Mouse (Mus musculus): ENCODE measurements at regions not wholly inside any gene's neighbourhood (a gene's known extent, or its start where the extent isn't known, plus 50 kb on each side); places are given as distances from the start of the nearest gene placed in this dataset.

DNA sequence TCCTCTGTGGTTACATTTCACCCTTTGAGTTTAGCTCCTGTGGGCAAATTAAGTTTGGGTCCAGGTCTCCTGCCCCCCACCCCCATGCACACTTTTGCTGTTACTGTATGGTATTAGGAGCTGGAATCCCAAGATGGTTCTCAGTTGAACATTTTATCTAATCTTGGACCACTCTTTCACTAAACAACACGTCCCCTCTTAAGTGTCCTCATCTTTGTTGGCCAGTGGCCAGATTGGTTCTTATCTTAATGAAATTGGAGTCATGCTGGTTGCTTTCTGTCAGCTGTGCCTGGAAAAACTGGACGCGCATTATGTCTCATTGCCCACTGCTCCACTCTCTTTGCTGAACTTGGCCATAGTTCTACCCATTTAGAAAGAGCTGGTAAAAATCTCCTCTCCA lies 391.1 kb upstream of the Pbx1 start:
- no peaks in the 10 kb centered on the region for H3K36me3 ChIP-seq (ENCODE audit: control insufficient read depth, insufficient read depth, low read length)
- H3K4me1 ChIP-seq (replicated peaks; ENCODE audit: control insufficient read depth, insufficient read depth, low read length) = no peaks in the 10 kb centered on the region
- H3K9me3 ChIP-seq (ENCODE audit: control insufficient read depth, low read length) = no peaks in the 10 kb centered on the region
- ATAC-seq (replicated peaks; ENCODE audit: low FRiP score) = no peak
- H3K27me3 ChIP-seq (replicated peaks; ENCODE audit: control insufficient read depth, insufficient read depth, low read length) = no peaks in the 10 kb centered on the region
- no peak overlapping the region for H3K9ac ChIP-seq (ENCODE audit: low read depth, low read length)
- 69% methylated on average over 3 of the region's 3 CpGs for WGBS
- no peak overlapping the region for H3K4me3 ChIP-seq (ENCODE audit: low read depth, low read length)
- no peak overlapping the region for H3K27ac ChIP-seq (ENCODE audit: low read depth, low read length)
- DNase-seq (ENCODE audit: low spot score) = no peak
- H3K4me2 ChIP-seq = no peak overlapping the region

GRCm38 (mm10) chr1:168818381-168818780 lies 386.3 kb upstream of the Pbx1 start:
- no peak overlapping the region for H3K4me3 ChIP-seq (ENCODE audit: low read depth, low read length)
- no peaks in the 10 kb centered on the region for H3K27me3 ChIP-seq (replicated peaks; ENCODE audit: control insufficient read depth, insufficient read depth, low read length)
- no peaks in the 10 kb centered on the region for H3K4me1 ChIP-seq (replicated peaks; ENCODE audit: control insufficient read depth, insufficient read depth, low read length)
- H3K27ac ChIP-seq (ENCODE audit: low read depth, low read length) = no peak overlapping the region
- DNase-seq (ENCODE audit: low spot score) (no peak), ATAC-seq (replicated peaks; ENCODE audit: low FRiP score) (no peak)
- no peak overlapping the region for H3K9ac ChIP-seq (ENCODE audit: low read depth, low read length)
- H3K9me3 ChIP-seq (ENCODE audit: control insufficient read depth, low read length) = no peaks in the 10 kb centered on the region
- H3K4me2 ChIP-seq = no peak overlapping the region
- 81% methylated on average over 5 of the region's 5 CpGs for WGBS
- no peaks in the 10 kb centered on the region for H3K36me3 ChIP-seq (ENCODE audit: control insufficient read depth, insufficient read depth, low read length)

DNA sequence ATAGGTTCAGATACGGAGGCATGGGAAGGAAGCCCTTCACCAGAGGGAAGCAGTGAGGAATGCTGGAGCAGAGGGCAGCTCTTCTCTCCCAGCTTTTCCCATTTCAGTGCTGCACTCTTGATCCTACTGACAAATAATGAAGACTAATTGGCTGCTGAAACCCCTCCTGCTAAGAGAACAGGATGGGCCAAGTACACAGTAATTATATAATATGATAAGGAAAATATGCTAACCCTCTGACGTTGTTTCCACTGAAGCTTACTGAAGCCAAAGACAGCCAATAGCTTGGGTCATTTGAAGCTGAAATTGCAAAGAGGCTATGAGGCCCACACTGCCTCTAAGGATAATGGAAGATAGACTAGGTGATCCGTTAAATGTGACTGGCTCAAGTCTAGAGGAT lies 375.0 kb upstream of the Pbx1 start:
- no peak for DNase-seq (ENCODE audit: low spot score)
- no peak overlapping the region for H3K27ac ChIP-seq (ENCODE audit: low read depth, low read length)
- H3K4me2 ChIP-seq = no peak overlapping the region

GRCm38 (mm10) chr1:168805442-168805841 lies 373.4 kb upstream of the Pbx1 start:
- Histone ChIP-seq H3K27ac (ENCODE audit: low read depth, low read length) (no peak overlapping the region), H3K9me3 (ENCODE audit: control insufficient read depth, low read length) (no peaks in the 10 kb centered on the region), H3K9ac (ENCODE audit: low read depth, low read length) (no peak overlapping the region), H3K27me3 (replicated peaks; ENCODE audit: control insufficient read depth, insufficient read depth, low read length) (no peaks in the 10 kb centered on the region), H3K36me3 (ENCODE audit: control insufficient read depth, insufficient read depth, low read length) (no peaks in the 10 kb centered on the region), H3K4me3 (ENCODE audit: low read depth, low read length) (no peak overlapping the region), H3K4me2 (no peak overlapping the region), H3K4me1 (replicated peaks; ENCODE audit: control insufficient read depth, insufficient read depth, low read length) (no peaks in the 10 kb centered on the region)
- WGBS = 58% methylated on average over 3 of the region's 3 CpGs
- ATAC-seq (replicated peaks; ENCODE audit: low FRiP score) (peak; percentile 78), DNase-seq (ENCODE audit: low spot score) (no peak)

More for the DNA sequence above, 375.0 kb upstream of the Pbx1 start:
- Histone ChIP-seq H3K36me3 (ENCODE audit: control insufficient read depth, insufficient read depth, low read length) (no peaks in the 10 kb centered on the region), H3K4me1 (replicated peaks; ENCODE audit: control insufficient read depth, insufficient read depth, low read length) (no peaks in the 10 kb centered on the region), H3K9me3 (ENCODE audit: control insufficient read depth, low read length) (no peaks in the 10 kb centered on the region), H3K9ac (ENCODE audit: low read depth, low read length) (no peak overlapping the region), H3K27me3 (replicated peaks; ENCODE audit: control insufficient read depth, insufficient read depth, low read length) (no peaks in the 10 kb centered on the region), H3K4me3 (ENCODE audit: low read depth, low read length) (no peak overlapping the region)
- no peak for ATAC-seq (replicated peaks; ENCODE audit: low FRiP score)
- WGBS = 51% methylated on average over 3 of the region's 3 CpGs

DNA sequence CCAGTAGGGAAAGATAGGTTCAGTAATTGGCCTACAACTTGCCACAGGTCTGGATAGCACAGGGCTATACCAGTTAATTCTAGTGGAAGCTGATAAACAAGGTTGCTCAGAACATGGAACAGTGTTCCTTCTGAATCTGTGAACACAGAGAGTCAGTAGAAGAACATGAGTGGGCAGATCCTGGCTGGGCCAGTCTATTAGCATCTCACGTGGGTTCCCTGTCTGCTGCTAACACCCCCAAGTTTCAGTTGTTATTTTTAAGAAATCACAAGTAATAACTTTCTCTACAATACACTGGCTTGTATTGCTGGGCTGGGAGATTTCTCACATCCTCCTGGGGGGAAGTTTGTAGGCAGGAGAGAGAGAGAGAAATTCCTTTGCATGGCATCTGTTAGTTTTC lies 369.0 kb upstream of the Pbx1 start:
- Histone ChIP-seq H3K27me3 (replicated peaks; ENCODE audit: control insufficient read depth, insufficient read depth, low read length) (no peaks in the 10 kb centered on the region), H3K4me2 (no peak overlapping the region), H3K9me3 (ENCODE audit: control insufficient read depth, low read length) (no peaks in the 10 kb centered on the region), H3K36me3 (ENCODE audit: control insufficient read depth, insufficient read depth, low read length) (no peaks in the 10 kb centered on the region), H3K9ac (ENCODE audit: low read depth, low read length) (no peak overlapping the region), H3K27ac (ENCODE audit: low read depth, low read length) (no peak overlapping the region), H3K4me1 (replicated peaks; ENCODE audit: control insufficient read depth, insufficient read depth, low read length) (no peaks in the 10 kb centered on the region), H3K4me3 (ENCODE audit: low read depth, low read length) (no peak overlapping the region)
- ATAC-seq (replicated peaks; ENCODE audit: low FRiP score) = no peak
- DNase-seq (ENCODE audit: low spot score) = no peak
- WGBS = 68% methylated on average over 1 of the region's 1 CpGs

DNA sequence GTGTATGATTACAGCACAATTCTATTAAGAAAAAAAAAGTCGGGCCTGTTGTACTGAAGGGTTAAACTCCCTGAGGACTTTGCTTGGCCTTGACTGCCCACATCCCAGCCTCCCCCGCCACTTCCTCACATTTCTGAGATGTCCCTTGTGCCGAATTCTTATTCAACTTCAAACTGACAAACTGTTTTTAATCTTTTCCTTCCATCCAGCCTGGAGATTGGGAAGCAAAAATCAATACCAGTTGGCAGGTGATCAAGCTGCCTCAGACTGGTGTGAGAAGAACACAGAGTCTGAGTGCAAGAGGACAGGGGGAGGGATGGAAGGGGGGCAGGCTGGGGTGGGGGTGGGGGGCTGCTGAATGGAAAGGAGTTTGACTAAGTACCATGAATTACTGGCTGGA lies 354.7 kb upstream of the Pbx1 start:
- Histone ChIP-seq H3K27me3 (replicated peaks; ENCODE audit: control insufficient read depth, insufficient read depth, low read length) (no peaks in the 10 kb centered on the region), H3K9ac (ENCODE audit: low read depth, low read length) (no peak overlapping the region), H3K4me3 (ENCODE audit: low read depth, low read length) (no peak overlapping the region), H3K4me2 (no peak overlapping the region), H3K27ac (ENCODE audit: low read depth, low read length) (no peak overlapping the region), H3K4me1 (replicated peaks; ENCODE audit: control insufficient read depth, insufficient read depth, low read length) (no peaks in the 10 kb centered on the region; the same call in 1 of the 2 replicates), H3K36me3 (ENCODE audit: control insufficient read depth, insufficient read depth, low read length) (no peaks in the 10 kb centered on the region), H3K9me3 (ENCODE audit: control insufficient read depth, low read length) (no peaks in the 10 kb centered on the region)
- ATAC-seq (replicated peaks; ENCODE audit: low FRiP score) (no peak), DNase-seq (ENCODE audit: low spot score) (no peak)
- 40% methylated on average over 3 of the region's 3 CpGs for WGBS

DNA sequence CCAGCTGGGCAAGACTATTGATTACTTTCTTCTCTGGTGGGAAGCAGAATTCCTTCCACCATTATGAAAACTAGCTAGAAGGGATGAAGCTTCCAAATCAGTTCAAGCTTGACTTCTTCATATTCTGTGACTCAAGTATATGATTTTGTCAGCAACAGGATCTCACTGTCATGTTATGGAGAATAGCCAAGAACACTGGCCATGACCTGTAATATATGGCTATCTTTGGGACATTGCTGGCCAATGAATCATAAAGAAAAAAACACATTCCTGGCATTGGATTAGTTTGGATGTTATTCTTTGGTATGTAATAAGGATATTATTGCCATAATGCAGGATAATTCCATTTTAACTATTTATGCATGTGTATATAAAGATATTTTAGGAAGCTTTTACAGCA lies 351.8 kb upstream of the Pbx1 start:
- no peaks in the 10 kb centered on the region for H3K9me3 ChIP-seq (ENCODE audit: control insufficient read depth, low read length)
- H3K27me3 ChIP-seq (replicated peaks; ENCODE audit: control insufficient read depth, insufficient read depth, low read length) = no peaks in the 10 kb centered on the region
- no peaks in the 10 kb centered on the region for H3K36me3 ChIP-seq (ENCODE audit: control insufficient read depth, insufficient read depth, low read length)
- H3K4me3 ChIP-seq (ENCODE audit: low read depth, low read length) = no peak overlapping the region
- H3K27ac ChIP-seq (ENCODE audit: low read depth, low read length) = no peak overlapping the region
- no peaks in the 10 kb centered on the region; the same call in 1 of the 2 replicates for H3K4me1 ChIP-seq (replicated peaks; ENCODE audit: control insufficient read depth, insufficient read depth, low read length)
- DNase-seq (ENCODE audit: low spot score) = no peak
- no peak overlapping the region for H3K4me2 ChIP-seq
- no peak overlapping the region for H3K9ac ChIP-seq (ENCODE audit: low read depth, low read length)
- ATAC-seq (replicated peaks; ENCODE audit: low FRiP score) = no peak

GRCm38 (mm10) chr1:168764368-168764895 lies 332.4 kb upstream of the Pbx1 start:
- H3K36me3 ChIP-seq (ENCODE audit: control insufficient read depth, insufficient read depth, low read length) = no peaks in the 10 kb centered on the region
- 73% methylated on average over 6 of the region's 6 CpGs for WGBS
- H3K4me1 ChIP-seq (replicated peaks; ENCODE audit: control insufficient read depth, insufficient read depth, low read length) = no peaks in the 10 kb centered on the region
- ATAC-seq (replicated peaks; ENCODE audit: low FRiP score) = no peak
- no peak overlapping the region for H3K4me2 ChIP-seq
- H3K9ac ChIP-seq (ENCODE audit: low read depth, low read length) = no peak overlapping the region
- no peaks in the 10 kb centered on the region for H3K27me3 ChIP-seq (replicated peaks; ENCODE audit: control insufficient read depth, insufficient read depth, low read length)
- no peak for DNase-seq (ENCODE audit: low spot score)
- H3K4me3 ChIP-seq (ENCODE audit: low read depth, low read length) = no peak overlapping the region
- H3K27ac ChIP-seq (ENCODE audit: low read depth, low read length) = no peak overlapping the region
- H3K9me3 ChIP-seq (ENCODE audit: control insufficient read depth, low read length) = no peaks in the 10 kb centered on the region

GRCm38 (mm10) chr1:168761095-168761494 lies 329.0 kb upstream of the Pbx1 start:
- H3K9ac ChIP-seq (ENCODE audit: low read depth, low read length) = no peak overlapping the region
- no peak overlapping the region for H3K4me3 ChIP-seq (ENCODE audit: low read depth, low read length)
- H3K4me2 ChIP-seq = no peak overlapping the region
- H3K4me1 ChIP-seq (replicated peaks; ENCODE audit: control insufficient read depth, insufficient read depth, low read length) = no peaks in the 10 kb centered on the region
- 92% methylated on average over 2 of the region's 2 CpGs for WGBS
- DNase-seq (ENCODE audit: low spot score) = no peak
- H3K27ac ChIP-seq (ENCODE audit: low read depth, low read length) = no peak overlapping the region
- no peak for ATAC-seq (replicated peaks; ENCODE audit: low FRiP score)
- H3K27me3 ChIP-seq (replicated peaks; ENCODE audit: control insufficient read depth, insufficient read depth, low read length) = no peaks in the 10 kb centered on the region
- no peaks in the 10 kb centered on the region for H3K36me3 ChIP-seq (ENCODE audit: control insufficient read depth, insufficient read depth, low read length)
- H3K9me3 ChIP-seq (ENCODE audit: control insufficient read depth, low read length) = no peaks in the 10 kb centered on the region

Measured in liver, embryonic 11.5 days (tissue).